Mouse (Mus musculus) lung, adult 2 months (tissue): ENCODE measurements around the gene Itga1. TPM values are rescaled to one million over a fixed set of nuclear protein-coding genes. Genes with fewer than 3 reads are reported as not detected.

Source experiments
- DNase-seq: peaks from one replicate; pipeline ENCODE4 v3.0.0; 2022
- H3K4me1 ChIP-seq: fragments of 200-500 bp; 2 replicates; pipeline ENCODE4 v1.6.1; 2011; ENCODE audit warnings: low read length; ENCODE audit not compliant: control insufficient read depth, insufficient read depth
- H3K4me3 ChIP-seq: fragments of 200-500 bp; replicated peaks from 2 replicates; pipeline ENCODE3; 2011; ENCODE audit warnings: low read depth, mild to moderate bottlenecking, control low read depth, low read length; ENCODE audit errors: extremely low read depth
- CTCF ChIP-seq: fragments of 200-500 bp; IDR thresholded peaks from 2 replicates; pipeline ENCODE4 v1.5.1; 2011; ENCODE audit warnings: mild to moderate bottlenecking, low read length, control low read depth; ENCODE audit not compliant: insufficient read depth
- POLR2A ChIP-seq: fragments of 200-500 bp; IDR thresholded peaks from 2 replicates; pipeline ENCODE4 v1.6.1; 2011; ENCODE audit warnings: low read depth, mild to moderate bottlenecking, control low read depth, low read length, borderline replicate concordance; ENCODE audit errors: extremely low read depth
- WGBS: fragments of 180-500 bp; shearing (Covaris S2); methylation state at CpG from one replicate; pipeline ENCODE4 v1.1.7; 2018; 5-methylcytosine and 5-hydroxymethylcytosine counted together
- polyA plus RNA-seq: library from polyadenylated mRNA; depleted of rRNA; stranded (reverse); fragments of >200 nt; gene quantifications from 2 replicates; pipeline ENCODE4 v1.2.3, GENCODE M21; 2012; rRNA removed

Gene Itga1
- polyA plus RNA-seq, 1 experiment, result 36.1 TPM

DNA sequence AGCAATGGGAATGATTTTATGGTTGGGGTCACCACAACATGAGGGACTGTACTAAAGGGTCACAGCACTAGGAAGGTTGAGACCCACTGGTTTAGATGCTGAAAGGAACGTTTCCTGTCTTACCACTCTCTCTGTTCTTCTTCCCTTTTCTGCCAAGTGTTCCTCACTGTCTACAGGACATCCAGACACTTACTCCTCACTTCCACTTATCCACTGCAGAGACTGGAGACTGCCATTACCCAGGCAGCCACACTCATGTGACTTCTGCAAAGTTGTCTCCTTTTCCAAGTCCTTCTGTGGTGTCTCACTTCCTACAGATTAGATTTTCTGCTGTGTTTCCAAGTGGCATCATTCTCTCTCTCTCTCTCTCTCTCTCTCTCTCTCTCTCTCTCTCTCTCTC lies 177.0 kb downstream of the Itga1 start:
- H3K4me3 ChIP-seq, result no peak overlapping the region
- no peak for TF ChIP-seq POLR2A
- no peak for TF ChIP-seq CTCF
- peaks cover 4% of the 10 kb centered on the region; the same call in 1 of the 2 replicates for H3K4me1 ChIP-seq
- DNase-seq, result no peak
- WGBS, result 46% methylated on average over 1 of the region's 1 CpGs

- WGBS, result 55% methylated on average over 9 of the region's 9 CpGs
- H3K4me1 ChIP-seq, result peaks cover 3% of the 10 kb centered on the region
- no peak for DNase-seq
- TF ChIP-seq POLR2A (no peak), CTCF (no peak)
- no peak overlapping the region for H3K4me3 ChIP-seq
Observed at GRCm38 (mm10) chr13:114923331-114923730, 178.4 kb downstream of the Itga1 start.

DNA sequence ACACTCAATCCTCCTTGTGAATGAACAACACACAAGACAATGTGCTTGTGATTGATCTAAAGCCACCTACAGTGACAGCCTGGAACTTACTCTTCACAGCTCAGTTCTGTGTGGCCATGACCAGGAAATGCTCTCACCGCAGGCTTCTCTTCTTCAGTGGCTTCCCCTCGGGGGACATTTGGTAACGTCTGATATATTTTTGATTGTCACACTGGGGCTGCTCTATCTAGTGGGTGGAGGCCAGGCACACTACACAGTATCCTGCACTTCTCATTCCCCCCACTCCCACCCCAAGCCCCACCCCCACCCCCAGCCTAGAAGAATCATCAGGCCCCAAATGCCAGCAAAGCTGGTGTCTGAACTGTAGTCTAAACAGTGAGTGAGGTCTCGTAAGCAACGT lies 186.0 kb downstream of the Itga1 start:
- peaks cover 5% of the 10 kb centered on the region for H3K4me1 ChIP-seq
- DNase-seq, result no peak
- TF ChIP-seq CTCF (no peak), POLR2A (no peak)
- WGBS, result 36% methylated on average over 5 of the region's 5 CpGs
- no peak overlapping the region for H3K4me3 ChIP-seq

- Histone ChIP-seq H3K4me3 (no peak overlapping the region), H3K4me1 (peaks cover 5% of the 10 kb centered on the region)
- TF ChIP-seq CTCF (no peak), POLR2A (no peak)
- DNase-seq, result no peak
- 36% methylated on average over 4 of the region's 4 CpGs for WGBS
Observed at GRCm38 (mm10) chr13:114914963-114915362, 186.8 kb downstream of the Itga1 start.

DNA sequence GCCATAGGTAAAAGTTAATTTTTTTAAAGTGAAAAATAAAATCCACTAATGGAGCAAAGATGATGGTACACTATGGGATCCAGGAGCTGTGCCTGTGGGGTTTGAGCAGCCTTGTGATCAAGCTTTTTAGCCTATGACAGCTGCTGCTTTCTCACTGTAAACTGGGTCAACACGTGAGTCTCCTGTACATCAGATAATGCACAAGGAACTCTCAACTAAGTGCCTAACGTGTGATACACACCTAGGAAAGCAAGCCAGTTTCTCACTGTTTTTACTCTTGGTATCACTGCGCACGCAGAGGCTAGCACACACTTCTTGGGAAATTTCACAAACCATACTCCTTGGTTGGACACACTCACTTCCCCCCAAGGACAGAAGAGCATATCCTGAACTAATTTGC lies 187.2 kb downstream of the Itga1 start:
- H3K4me1 ChIP-seq, result peaks cover 5% of the 10 kb centered on the region
- no peak overlapping the region for H3K4me3 ChIP-seq
- no peak for DNase-seq
- TF ChIP-seq CTCF, result no peak
- TF ChIP-seq POLR2A, result no peak
- WGBS, result 68% methylated on average over 4 of the region's 4 CpGs

DNA sequence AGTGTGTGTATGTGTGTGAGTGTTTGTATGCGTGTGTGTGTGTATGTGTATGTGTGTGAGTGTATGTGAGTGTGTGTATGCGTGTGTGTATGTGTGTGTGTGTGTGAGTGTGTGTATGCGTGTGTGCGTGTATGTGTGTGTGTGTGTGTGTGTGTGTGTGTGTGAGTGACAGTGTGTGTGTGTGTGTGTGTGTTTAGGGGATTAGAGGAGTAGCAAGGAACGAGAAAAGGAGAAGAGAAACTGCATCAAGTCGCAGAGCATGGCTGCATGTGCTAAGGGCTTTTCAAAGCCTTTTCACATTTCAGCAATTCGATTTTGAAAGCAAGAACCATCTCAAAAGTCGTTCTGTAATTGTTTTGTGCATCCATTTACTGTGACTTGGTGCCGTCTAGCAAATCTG lies 191.1 kb downstream of the Itga1 start:
- TF ChIP-seq CTCF (no peak), POLR2A (no peak)
- Histone ChIP-seq H3K4me3 (no peak overlapping the region), H3K4me1 (peaks cover 3% of the 10 kb centered on the region)
- no peak for DNase-seq
- 70% methylated on average over 9 of the region's 9 CpGs for WGBS

DNA sequence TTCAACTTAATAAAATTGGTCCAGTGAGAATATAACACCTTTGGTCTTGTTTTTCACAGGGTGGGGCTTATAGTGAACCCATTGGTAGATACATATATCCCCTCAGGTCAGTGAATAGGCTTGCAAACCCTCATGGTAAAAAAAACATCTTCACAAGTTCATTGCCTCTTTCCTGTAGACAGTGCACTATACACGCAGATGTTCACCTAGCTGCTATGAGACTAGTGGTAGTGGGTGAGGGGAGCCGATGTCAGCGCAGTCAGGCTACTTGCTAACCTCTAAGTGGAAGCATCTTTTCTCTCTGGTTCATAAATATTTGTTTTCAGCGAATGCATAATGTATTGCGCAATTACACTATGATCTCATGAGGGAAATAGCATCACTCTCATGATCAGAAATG lies 192.2 kb downstream of the Itga1 start:
- DNase-seq, result no peak
- WGBS, result 80% methylated on average over 5 of the region's 5 CpGs
- TF ChIP-seq CTCF, result no peak
- no peak for TF ChIP-seq POLR2A

GRCm38 (mm10) chr13:114907876-114908275 lies 193.9 kb downstream of the Itga1 start:
- Histone ChIP-seq H3K4me1 (no peaks in the 10 kb centered on the region; the same call in 1 of the 2 replicates), H3K4me3 (no peak overlapping the region)
- TF ChIP-seq POLR2A (no peak), CTCF (no peak)
- DNase-seq, result no peak
- 82% methylated on average over 4 of the region's 4 CpGs for WGBS

More for the DNA sequence above, 192.2 kb downstream of the Itga1 start:
- Histone ChIP-seq H3K4me3 (no peak overlapping the region), H3K4me1 (no peaks in the 10 kb centered on the region; the same call in 1 of the 2 replicates)

Other genes starting within 250 kb of the Itga1 start
- 2.3 and 3.5 TPM in 2 replicates for gene Itga2, start 169.9 kb downstream of the Itga1 start, polyA plus RNA-seq
- 30.2 and 32.9 TPM in 2 replicates for gene Pelo, start 11.8 kb downstream of the Itga1 start, polyA plus RNA-seq
- gene Gm49395, start within 50 bp of the Itga1 start, polyA plus RNA-seq, result 21.5 and 30.5 TPM in 2 replicates